Mouse (Mus musculus) olfactory bulb, adult 2 months (tissue): ENCODE measurements around the gene Tuba4a.

Experiments
- CTCF ChIP-seq: fragments of 200-500 bp; IDR thresholded peaks from 2 replicates; pipeline ENCODE4 v1.5.1; 2012; ENCODE audit warnings: low read depth, mild to moderate bottlenecking, low read length, moderate library complexity; ENCODE audit not compliant: insufficient read depth
- POLR2A ChIP-seq: fragments of 200-500 bp; IDR thresholded peaks from 2 replicates; pipeline ENCODE4 v1.6.1; 2012; ENCODE audit warnings: mild to moderate bottlenecking, low read depth, low read length, moderate library complexity; ENCODE audit not compliant: insufficient read depth

DNA sequence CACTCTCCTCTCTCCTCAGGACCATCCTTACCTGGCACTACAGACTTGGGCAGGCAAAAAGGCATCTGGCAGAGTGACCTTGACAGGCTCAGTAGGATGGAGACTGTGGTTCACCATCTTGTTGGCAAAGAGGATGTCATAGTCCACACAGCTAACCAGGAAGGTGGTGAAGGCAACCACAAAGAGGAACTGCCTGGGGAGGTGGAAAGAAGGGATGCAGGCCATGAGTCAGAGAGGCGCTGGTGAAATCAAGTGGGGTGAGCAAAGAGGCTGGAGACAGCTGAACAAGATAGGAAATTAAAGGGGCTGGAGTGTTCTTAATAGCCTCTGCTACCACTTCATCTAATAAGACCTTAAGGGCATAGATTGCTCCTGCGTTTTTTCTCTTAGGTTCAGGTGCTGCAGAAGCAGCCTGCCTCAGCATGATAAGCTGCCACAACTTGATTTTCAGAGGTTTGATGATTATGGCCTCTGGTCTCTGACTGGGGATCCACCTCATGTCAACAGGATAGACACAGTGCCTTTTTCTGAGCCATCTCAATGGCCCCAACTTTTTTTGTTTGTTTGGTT is 31.7 kb downstream of the Tuba4a start:
- TF ChIP-seq CTCF (no peak), POLR2A (no peak)
